Mouse (Mus musculus) liver, adult 2 months (tissue): Measurements from ENCODE around the gene Ntmt1.

Experiments used
- CTCF ChIP-seq: fragments of 200-500 bp; IDR thresholded peaks from 2 replicates; pipeline ENCODE4 v1.5.1; 2011; ENCODE audit warnings: low read depth, low read length, control low read depth
- POLR2A ChIP-seq: fragments of 200-500 bp; IDR thresholded peaks from 2 replicates; pipeline ENCODE4 v1.6.1; 2011; ENCODE audit warnings: low read length, control low read depth; ENCODE audit not compliant: insufficient read depth; ENCODE audit errors: extremely low read depth

DNA sequence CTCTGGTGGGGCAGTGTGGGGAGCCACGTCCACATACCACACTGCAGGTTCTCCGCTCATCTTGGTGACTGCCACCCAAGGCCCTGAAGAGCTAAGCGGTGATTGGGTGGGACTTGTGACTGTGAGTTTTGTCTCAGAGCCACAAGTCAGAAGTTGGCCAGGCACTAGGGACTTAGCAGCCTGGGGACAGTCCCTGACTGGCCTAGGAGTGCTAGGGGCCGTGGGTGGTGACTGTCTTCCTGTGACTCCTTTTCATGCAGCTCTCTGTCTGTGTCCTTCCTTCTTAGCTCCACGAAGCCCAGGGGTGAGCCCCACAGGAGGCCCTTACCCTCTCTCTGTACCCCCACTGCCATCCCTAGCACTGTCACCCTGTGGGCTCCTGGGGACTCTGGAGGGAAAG lies 12.2 kb downstream of the Ntmt1 start:
- TF ChIP-seq POLR2A (no peak), CTCF (no peak)
